22 mouse cellular contexts compared by ENCODE assay signal in genomic region chr7:35380351-35380750, GRCm38 (mm10). TPM values are rescaled to one million over a fixed set of nuclear protein-coding genes. Genes with fewer than 3 reads are reported as not detected.
A peak's percentile ranks its signal among the peaks of the same experiment; 100 is the strongest.
DNase-seq lines count a peak whose midpoint lies in the region; ATAC-seq and TF ChIP-seq lines count a peak whose summit lies in the region.
"Had no signal": no experiment of that assay in that cellular context is flagged by ENCODE, and none has a peak within 500 bp of the region (broad histone marks: within the 10 kb centered on the region; RNA-seq: fewer than 3 reads in every experiment).

No protein-coding gene starts in this region.

- no peak overlapping the region for H3K27ac ChIP-seq in lung, postnatal 0 days (ENCODE audit: low read length)
- peak overlapping the region; percentile 34 to 62; a peak in 3 of 4 replicates for H3K27ac ChIP-seq in heart, embryonic 14.5 days (replicated peaks in 1 of 2; ENCODE audit: control insufficient read depth in 1 of 2, insufficient read depth in 1 of 2, low read depth in 2 of 2, low read length in 2 of 2)
- peak overlapping the region; percentile 68 for H3K27ac ChIP-seq in intestine, embryonic 16.5 days (ENCODE audit: low read length)
- H3K27ac ChIP-seq: hindbrain, embryonic 12.5 days; limb, embryonic 13.5 days; liver, embryonic 13.5 days; lung, embryonic 15.5 days; neural tube, embryonic 15.5 days; stomach, postnatal 0 days had no signal

- TF ChIP-seq EP300 in lung, postnatal 0 days (IDR thresholded peaks at IDR 0.05): no peak

- no peak overlapping the region for H3K9ac ChIP-seq in lung, postnatal 0 days (replicated peaks; ENCODE audit: low read depth)
- no peak overlapping the region for H3K9ac ChIP-seq in heart, embryonic 14.5 days (ENCODE audit: low read length)
- no peak overlapping the region for H3K9ac ChIP-seq in intestine, embryonic 16.5 days (ENCODE audit: low read depth, low read length)
- H3K9ac ChIP-seq: forebrain, postnatal 0 days; hindbrain, embryonic 12.5 days; limb, embryonic 13.5 days; liver, embryonic 13.5 days; lung, embryonic 15.5 days; neural tube, embryonic 15.5 days had no signal

- H3K36me3 ChIP-seq in lung, postnatal 0 days (ENCODE audit: insufficient read depth, low read length): no peaks in the 10 kb centered on the region
- H3K36me3 ChIP-seq in heart, embryonic 14.5 days (ENCODE audit: control insufficient read depth, insufficient read depth, low read length): no peaks in the 10 kb centered on the region
- peaks cover 9% of the 10 kb centered on the region for H3K36me3 ChIP-seq in intestine, embryonic 16.5 days (ENCODE audit: control insufficient read depth, insufficient read depth, low read length)
- H3K36me3 ChIP-seq: forebrain, embryonic 10.5 days; hindbrain, embryonic 12.5 days; limb, embryonic 13.5 days; lung, embryonic 15.5 days; neural tube, embryonic 15.5 days had no signal

- peak; percentile 35 for DNase-seq in lung, postnatal 25 days (ENCODE audit: low spot score)
- no peak for DNase-seq in lung, postnatal 0 days (ENCODE audit: low spot score)
- DNase-seq in NIH3T3 (ENCODE audit: low read depth) (peak; percentile 20), adipocyte (ENCODE audit: low spot score) (no peak)
- DNase-seq: cerebellum, adult 18-20 months; cerebellum, postnatal 36 days; forebrain, postnatal 0 days; liver, embryonic 13.5 days; right cerebral cortex, postnatal 4 days; thymus, postnatal 25 days had no signal

- H3K4me3 ChIP-seq in lung, postnatal 0 days (ENCODE audit: low read depth, low read length): no peak overlapping the region
- H3K4me3 ChIP-seq in heart, embryonic 14.5 days (ENCODE audit: control insufficient read depth in 1 of 2, insufficient read depth in 1 of 2, low read depth in 1 of 2, low read length in 2 of 2): no peak overlapping the region
- H3K4me3 ChIP-seq in intestine, embryonic 16.5 days (ENCODE audit: low read length): no peak overlapping the region
- H3K4me3 ChIP-seq: forebrain, embryonic 10.5 days; hindbrain, embryonic 12.5 days; limb, embryonic 13.5 days; liver, embryonic 13.5 days; lung, embryonic 15.5 days; neural tube, embryonic 15.5 days had no signal

- no peak for TF ChIP-seq CTCF in lung, postnatal 0 days (IDR thresholded peaks at IDR 0.05)

- ATAC-seq in lung, postnatal 0 days: no peak; the same call in 1 of the 2 replicates
- peak; percentile 61 for ATAC-seq in heart, embryonic 14.5 days (ENCODE audit: insufficient number of reproducible peaks, insufficient read depth, low FRiP score, low read depth)
- no peak for ATAC-seq in intestine, embryonic 16.5 days
- ATAC-seq in granulocyte monocyte progenitor cell, adult 5-6 weeks (replicated peaks; ENCODE audit: poor library complexity, severe bottlenecking): no peak
- ATAC-seq: forebrain, postnatal 0 days; inflammation-experienced regulatory T-cells, adult 6 months; midbrain, embryonic 16.5 days had no signal

- H3K4me2 ChIP-seq in lung, postnatal 0 days (replicated peaks; ENCODE audit: low read depth, low read length): no peak overlapping the region
- no peak overlapping the region for H3K4me2 ChIP-seq in heart, embryonic 14.5 days (ENCODE audit: low read length)
- no peak overlapping the region for H3K4me2 ChIP-seq in intestine, embryonic 16.5 days (ENCODE audit: low read depth, low read length)
- H3K4me2 ChIP-seq: neural tube, embryonic 15.5 days had no signal

- no peaks in the 10 kb centered on the region for H3K27me3 ChIP-seq in lung, postnatal 0 days (replicated peaks; ENCODE audit: insufficient read depth, low read length)
- no peaks in the 10 kb centered on the region for H3K27me3 ChIP-seq in heart, embryonic 14.5 days (ENCODE audit: control insufficient read depth, insufficient read depth, low read length)
- no peaks in the 10 kb centered on the region for H3K27me3 ChIP-seq in intestine, embryonic 16.5 days (replicated peaks; ENCODE audit: control insufficient read depth, insufficient read depth, low read length)
- H3K27me3 ChIP-seq: hindbrain, embryonic 12.5 days; limb, embryonic 13.5 days; liver, embryonic 13.5 days; lung, embryonic 15.5 days; neural tube, embryonic 15.5 days had no signal

- H3K9me3 ChIP-seq in lung, postnatal 0 days (ENCODE audit: low read length): no peaks in the 10 kb centered on the region
- no peaks in the 10 kb centered on the region for H3K9me3 ChIP-seq in heart, embryonic 14.5 days (ENCODE audit: control insufficient read depth, low read length)
- no peaks in the 10 kb centered on the region for H3K9me3 ChIP-seq in intestine, embryonic 16.5 days (ENCODE audit: control insufficient read depth, low read length)
- H3K9me3 ChIP-seq: forebrain, embryonic 10.5 days; hindbrain, embryonic 12.5 days; limb, embryonic 13.5 days; liver, embryonic 13.5 days; lung, embryonic 15.5 days; megakaryocyte, embryonic 14.5 days; neural tube, embryonic 15.5 days had no signal

- WGBS in lung, postnatal 0 days: 69% methylated on average over 8 of the region's 8 CpGs
- 16% methylated on average over 8 of the region's 8 CpGs for WGBS in heart, embryonic 14.5 days
- WGBS in intestine, embryonic 16.5 days: 87% methylated on average over 8 of the region's 8 CpGs

- H3K4me1 ChIP-seq in lung, postnatal 0 days (ENCODE audit: insufficient read depth, low read depth, low read length): no peaks in the 10 kb centered on the region
- H3K4me1 ChIP-seq in heart, embryonic 14.5 days (ENCODE audit: control insufficient read depth in 2 of 2, insufficient read depth in 2 of 2, low read length in 2 of 2): peaks cover 13 to 16% of the 10 kb centered on the region in 2 experiments
- H3K4me1 ChIP-seq in intestine, embryonic 16.5 days (ENCODE audit: control insufficient read depth, insufficient read depth, low read length): peaks cover 19% of the 10 kb centered on the region
- H3K4me1 ChIP-seq: limb, embryonic 13.5 days; neural tube, embryonic 15.5 days had no signal

RNA-seq across cellular contexts. Expression of gene Faap24, which starts 16.3 kb away (rescaled TPM):
- 10.5 and 11.1 TPM in 2 replicates for polyA plus RNA-seq in lung, postnatal 0 days (2015; fragmentation: Nextera tagmentation; extraction: Ambion mirVana)
- 10.1 and 13.5 TPM in 2 replicates for polyA plus RNA-seq in heart, embryonic 14.5 days (2014; fragmentation: Nextera tagmentation; extraction: Ambion mirVana)
- polyA plus RNA-seq in intestine, embryonic 16.5 days (2015; fragmentation: Nextera tagmentation; extraction: Ambion mirVana): 21.1 and 22.5 TPM in 2 replicates
- 15.7 and 16.8 TPM in 2 replicates for total RNA-seq in granulocyte monocyte progenitor cell, adult 5-6 weeks (2014; fragmentation: Nextera tagmentation)
- total RNA-seq in granulocyte monocyte progenitor cell, adult 5-6 weeks (2017): 11.3 and 14.3 TPM in 2 replicates

RNA-seq across cellular contexts. Expression of gene Cep89, which starts 16.5 kb away (rescaled TPM):
- 10.7 and 14.3 TPM in 2 replicates for polyA plus RNA-seq in lung, postnatal 0 days (2015; fragmentation: Nextera tagmentation; extraction: Ambion mirVana)
- 34.0 and 35.7 TPM in 2 replicates for polyA plus RNA-seq in heart, embryonic 14.5 days (2014; fragmentation: Nextera tagmentation; extraction: Ambion mirVana)
- 41.4 and 45.0 TPM in 2 replicates for polyA plus RNA-seq in intestine, embryonic 16.5 days (2015; fragmentation: Nextera tagmentation; extraction: Ambion mirVana)
- 5.7 and 7.2 TPM in 2 replicates for total RNA-seq in granulocyte monocyte progenitor cell, adult 5-6 weeks (2014; fragmentation: Nextera tagmentation)
- 8.4 and 10.6 TPM in 2 replicates for total RNA-seq in granulocyte monocyte progenitor cell, adult 5-6 weeks (2017)

RNA-seq across cellular contexts. Expression of gene Rhpn2, which starts 46.4 kb away (rescaled TPM):
- 4.6 and 5.5 TPM in 2 replicates for polyA plus RNA-seq in lung, postnatal 0 days (2015; fragmentation: Nextera tagmentation; extraction: Ambion mirVana)
- 5.1 and 5.6 TPM in 2 replicates for polyA plus RNA-seq in heart, embryonic 14.5 days (2014; fragmentation: Nextera tagmentation; extraction: Ambion mirVana)
- 95.3 and 105 TPM in 2 replicates for polyA plus RNA-seq in intestine, embryonic 16.5 days (2015; fragmentation: Nextera tagmentation; extraction: Ambion mirVana)
- total RNA-seq in granulocyte monocyte progenitor cell, adult 5-6 weeks (2014; fragmentation: Nextera tagmentation): not detected in 2 replicates
- total RNA-seq in granulocyte monocyte progenitor cell, adult 5-6 weeks (2017): not detected in 2 replicates

Comparison
In these comparisons a context has a peak if more than half of its experiments do, and no peak if none do; other contexts are left out.
1. DNase-seq: peak in lung, postnatal 25 days (single experiment) and NIH3T3 (single experiment); none in lung, postnatal 0 days (single experiment) and adipocyte (single experiment).
2. RNA of gene Rhpn2, which starts 46.4 kb away (polyA plus RNA-seq): 95.3 to 105 TPM in intestine, embryonic 16.5 days; 5.1 to 5.6 TPM in heart, embryonic 14.5 days and 4.6 to 5.5 TPM in lung, postnatal 0 days; every median in the first group is over 10 times any median in the second.